In genomic region chr9:111211122-111212041, GRCm38 (mm10) we compare ENCODE assay signal across 26 mouse cellular contexts.
DNase-seq lines count a peak whose midpoint lies in the region; ATAC-seq and TF ChIP-seq lines count a peak whose summit lies in the region.
"Had no signal": no experiment of that assay in that cellular context is flagged by ENCODE, and none has a peak within 500 bp of the region (broad histone marks: within the 10 kb centered on the region; RNA-seq: fewer than 3 reads in every experiment).

No protein-coding gene starts in this region.

- H3K9me3 ChIP-seq in heart, embryonic 12.5 days (replicated peaks) = no peaks in the 10 kb centered on the region
- H3K9me3 ChIP-seq in heart, embryonic 10.5 days = no peaks in the 10 kb centered on the region
- no peaks in the 10 kb centered on the region for H3K9me3 ChIP-seq in kidney, embryonic 14.5 days (ENCODE audit: control insufficient read depth, low read length)
- no peaks in the 10 kb centered on the region for H3K9me3 ChIP-seq in liver, embryonic 15.5 days (replicated peaks)
- H3K9me3 ChIP-seq in liver, embryonic 12.5 days (replicated peaks) = no peaks in the 10 kb centered on the region
- no peaks in the 10 kb centered on the region for H3K9me3 ChIP-seq in intestine, postnatal 0 days (ENCODE audit: control insufficient read depth)
- H3K9me3 ChIP-seq: G1E; hindbrain, embryonic 13.5 days; midbrain, embryonic 13.5 days; neural tube, embryonic 13.5 days had no signal

- H3K27me3 ChIP-seq in heart, embryonic 12.5 days (replicated peaks) = no peaks in the 10 kb centered on the region
- no peaks in the 10 kb centered on the region for H3K27me3 ChIP-seq in heart, embryonic 10.5 days (ENCODE audit: insufficient read depth, poor library complexity, severe bottlenecking)
- no peaks in the 10 kb centered on the region for H3K27me3 ChIP-seq in kidney, embryonic 14.5 days (ENCODE audit: control insufficient read depth, insufficient read depth, low read length)
- H3K27me3 ChIP-seq in liver, embryonic 15.5 days = no peaks in the 10 kb centered on the region
- no peaks in the 10 kb centered on the region for H3K27me3 ChIP-seq in liver, embryonic 12.5 days (replicated peaks)
- H3K27me3 ChIP-seq in intestine, postnatal 0 days (replicated peaks; ENCODE audit: control insufficient read depth, insufficient read depth, low read length) = no peaks in the 10 kb centered on the region
- H3K27me3 ChIP-seq: hindbrain, embryonic 13.5 days; midbrain, embryonic 13.5 days; neural tube, embryonic 13.5 days had no signal

- H3K4me3 ChIP-seq in heart, embryonic 12.5 days = no peak overlapping the region
- H3K4me3 ChIP-seq in heart, embryonic 10.5 days = no peak overlapping the region
- H3K4me3 ChIP-seq in kidney, embryonic 14.5 days (ENCODE audit: low read length) = no peak overlapping the region
- H3K4me3 ChIP-seq in liver, embryonic 15.5 days (replicated peaks) = no peak overlapping the region
- H3K4me3 ChIP-seq in liver, embryonic 12.5 days = no peak overlapping the region
- no peak overlapping the region for H3K4me3 ChIP-seq in intestine, postnatal 0 days (ENCODE audit: low read depth, low read length)
- H3K4me3 ChIP-seq: erythroblast, embryonic 14.5 days; hindbrain, embryonic 13.5 days; layer of hippocampus, adult 2 months; midbrain, embryonic 13.5 days; neural tube, embryonic 13.5 days had no signal

- H3K9ac ChIP-seq in heart, embryonic 12.5 days = no peak overlapping the region
- no peak overlapping the region for H3K9ac ChIP-seq in kidney, embryonic 14.5 days (ENCODE audit: low read depth, low read length)
- H3K9ac ChIP-seq in liver, embryonic 15.5 days = no peak overlapping the region
- no peak overlapping the region for H3K9ac ChIP-seq in liver, embryonic 12.5 days
- no peak overlapping the region for H3K9ac ChIP-seq in intestine, postnatal 0 days (ENCODE audit: low read depth, low read length)
- H3K9ac ChIP-seq: forebrain, postnatal 0 days; hindbrain, embryonic 13.5 days; midbrain, embryonic 13.5 days; neural tube, embryonic 13.5 days had no signal

- intact Hi-C loops in left cerebral cortex, postnatal 14 days (cut with DNase I) = no loop called here

- no peak for TF ChIP-seq CTCF in intestine, postnatal 0 days (IDR thresholded peaks at IDR 0.05; ENCODE audit: low read depth)

- H3K4me1 ChIP-seq in heart, embryonic 12.5 days (replicated peaks) = peaks cover 38% of the 10 kb centered on the region
- peaks cover 49% of the 10 kb centered on the region for H3K4me1 ChIP-seq in heart, embryonic 10.5 days
- no peaks in the 10 kb centered on the region for H3K4me1 ChIP-seq in kidney, embryonic 14.5 days (ENCODE audit: control insufficient read depth, insufficient read depth, low read length)
- peaks cover 4% of the 10 kb centered on the region; the same call in 1 of the 2 replicates for H3K4me1 ChIP-seq in liver, embryonic 15.5 days (replicated peaks)
- peaks cover 11% of the 10 kb centered on the region; the same call in 1 of the 2 replicates for H3K4me1 ChIP-seq in liver, embryonic 12.5 days
- no peaks in the 10 kb centered on the region for H3K4me1 ChIP-seq in intestine, postnatal 0 days (replicated peaks; ENCODE audit: control insufficient read depth, insufficient read depth, low read length)
- H3K4me1 ChIP-seq: hindbrain, embryonic 13.5 days; midbrain, embryonic 13.5 days; neural tube, embryonic 13.5 days had no signal

- 0 out of 2 replicates have a peak overlapping the region, but pooled peaks have one; percentile 58 for H3K27ac ChIP-seq in heart, embryonic 12.5 days (ENCODE audit: poor library complexity, severe bottlenecking)
- no peak overlapping the region for H3K27ac ChIP-seq in heart, embryonic 10.5 days
- no peak overlapping the region for H3K27ac ChIP-seq in kidney, embryonic 14.5 days (ENCODE audit: low read depth, low read length)
- H3K27ac ChIP-seq in liver, embryonic 15.5 days (replicated peaks) = no peak overlapping the region
- no peak overlapping the region for H3K27ac ChIP-seq in liver, embryonic 12.5 days
- peak overlapping the region; percentile 52; the same call in 1 of the 2 replicates for H3K27ac ChIP-seq in intestine, postnatal 0 days (ENCODE audit: low read depth, low read length)
- H3K27ac ChIP-seq: hindbrain, embryonic 13.5 days; kidney, postnatal 0 days; layer of hippocampus, adult 2 months; macrophage; midbrain, embryonic 13.5 days; neural tube, embryonic 13.5 days had no signal

- peaks cover 38% of the 10 kb centered on the region for H3K36me3 ChIP-seq in heart, embryonic 12.5 days
- H3K36me3 ChIP-seq in heart, embryonic 10.5 days = peaks cover 29% of the 10 kb centered on the region
- H3K36me3 ChIP-seq in kidney, embryonic 14.5 days (ENCODE audit: control insufficient read depth, insufficient read depth, low read length) = peaks cover 7% of the 10 kb centered on the region; the same call in 1 of the 2 replicates
- peaks cover 23% of the 10 kb centered on the region; the same call in 1 of the 2 replicates for H3K36me3 ChIP-seq in liver, embryonic 15.5 days (replicated peaks)
- H3K36me3 ChIP-seq in liver, embryonic 12.5 days = peaks cover 38% of the 10 kb centered on the region
- H3K36me3 ChIP-seq in intestine, postnatal 0 days (ENCODE audit: control insufficient read depth, insufficient read depth) = peaks cover 33% of the 10 kb centered on the region

- no peak for ATAC-seq in heart, embryonic 12.5 days (ENCODE audit: insufficient number of reproducible peaks, low FRiP score)
- no peak for ATAC-seq in kidney, embryonic 14.5 days (ENCODE audit: low FRiP score, low TSS enrichment)
- 0 out of 2 replicates have a peak, but pooled peaks have one; percentile 36 for ATAC-seq in liver, embryonic 15.5 days (ENCODE audit: insufficient read depth)
- no peak for ATAC-seq in liver, embryonic 12.5 days
- ATAC-seq in intestine, postnatal 0 days = peak; percentile 46; the same call in 1 of the 2 replicates
- ATAC-seq: forebrain, postnatal 0 days; midbrain, embryonic 13.5 days had no signal

- WGBS in heart, embryonic 12.5 days = 62% methylated on average over 10 of the region's 10 CpGs
- WGBS in heart, embryonic 10.5 days = 69% methylated on average over 10 of the region's 10 CpGs
- WGBS in kidney, embryonic 14.5 days = 77% methylated on average over 10 of the region's 10 CpGs
- WGBS in liver, embryonic 15.5 days (ENCODE audit: insufficient replicate concordance) = 61% methylated on average over 10 of the region's 10 CpGs
- WGBS in liver, embryonic 12.5 days (ENCODE audit: insufficient replicate concordance) = 70% methylated on average over 10 of the region's 10 CpGs
- 35% methylated on average over 10 of the region's 10 CpGs for WGBS in intestine, postnatal 0 days

- DNase-seq in heart, embryonic 10.5 days (ENCODE audit: low spot score) = no peak
- peak; percentile 19 to 38 for DNase-seq in kidney, adult 8-10 months
- DNase-seq in left cerebral cortex, postnatal 14 days (ENCODE audit: low spot score in 2 of 2) = no peak
- DNase-seq: adrenal gland, adult 8-10 months; cerebellum, adult 2 months; cerebellum, postnatal 14 days; forebrain, postnatal 0 days; heart, postnatal 4 days; left cerebral cortex, postnatal 4 days; lung, adult 2 months; lung, postnatal 10 days; thymus, adult 18-20 months; thymus, postnatal 25 days had no signal

- no peak overlapping the region for H3K4me2 ChIP-seq in heart, embryonic 12.5 days
- H3K4me2 ChIP-seq in kidney, embryonic 14.5 days (replicated peaks; ENCODE audit: low read depth, low read length) = no peak overlapping the region
- no peak overlapping the region for H3K4me2 ChIP-seq in liver, embryonic 15.5 days
- H3K4me2 ChIP-seq in liver, embryonic 12.5 days = no peak overlapping the region
- no peak overlapping the region for H3K4me2 ChIP-seq in intestine, postnatal 0 days (replicated peaks; ENCODE audit: low read depth)
- H3K4me2 ChIP-seq: hindbrain, embryonic 13.5 days; midbrain, embryonic 13.5 days; neural tube, embryonic 13.5 days had no signal

Comparison
In these comparisons a context has a peak if more than half of its experiments do, and no peak if none do; other contexts are left out.
1. ATAC-seq: peak in liver, embryonic 15.5 days (single experiment) and intestine, postnatal 0 days (single experiment); none in heart, embryonic 12.5 days (single experiment), kidney, embryonic 14.5 days (single experiment) and liver, embryonic 12.5 days (single experiment).
2. H3K27ac ChIP-seq: peak in heart, embryonic 12.5 days (single experiment) and intestine, postnatal 0 days (single experiment); none in heart, embryonic 10.5 days (single experiment), kidney, embryonic 14.5 days (single experiment), liver, embryonic 15.5 days (single experiment) and liver, embryonic 12.5 days (single experiment).
3. DNase-seq: peak in kidney, adult 8-10 months (2 of 2); none in heart, embryonic 10.5 days (single experiment) and left cerebral cortex, postnatal 14 days (0 of 2).